Mouse (Mus musculus) embryonic facial prominence, embryonic 12.5 days (tissue): ENCODE data around the gene Zfand2a. TPM values are rescaled to one million over a fixed set of nuclear protein-coding genes. Genes with fewer than 3 reads are reported as not detected.

ENCODE experiments used
- ATAC-seq: fragments of 200-750 bp; cut with Nextera tagmentation; 2 replicates; pipeline ENCODE4 v1.8.0; 2017; ENCODE audit not compliant: insufficient number of reproducible peaks, insufficient read depth, low FRiP score, low TSS enrichment
- H3K27ac ChIP-seq: fragments of 300-500 bp; sonication (generic); 2 replicates; pipeline ENCODE4 v1.5.1; 2016; ENCODE audit warnings: mild to moderate bottlenecking
- H3K27me3 ChIP-seq: fragments of 300-500 bp; sonication (generic); 2 replicates; pipeline ENCODE4 v1.6.1; 2016; ENCODE audit warnings: mild to moderate bottlenecking, moderate library complexity
- H3K36me3 ChIP-seq: fragments of 300-500 bp; sonication (generic); 2 replicates; pipeline ENCODE4 v1.6.1; 2016; ENCODE audit warnings: mild to moderate bottlenecking
- H3K4me1 ChIP-seq: fragments of 300-500 bp; sonication (generic); 2 replicates; pipeline ENCODE4 v1.6.1; 2016
- H3K4me2 ChIP-seq: fragments of 300-500 bp; sonication (generic); replicated peaks from 2 replicates; pipeline ENCODE4 v1.6.1; 2016; ENCODE audit warnings: mild to moderate bottlenecking, moderate library complexity
- H3K4me3 ChIP-seq: fragments of 300-500 bp; sonication (generic); 2 replicates; pipeline ENCODE4 v1.5.1; 2016; ENCODE audit warnings: mild to moderate bottlenecking
- H3K9ac ChIP-seq: fragments of 300-500 bp; sonication (generic); 2 replicates; pipeline ENCODE4 v1.6.1; 2016; ENCODE audit warnings: mild to moderate bottlenecking, moderate library complexity
- H3K9me3 ChIP-seq: fragments of 300-500 bp; sonication (generic); 2 replicates; pipeline ENCODE4 v1.6.1; 2016; ENCODE audit warnings: mild to moderate bottlenecking, moderate library complexity
- WGBS: fragments of 180-500 bp; shearing (Covaris S2); methylation state at CpG from one replicate; pipeline ENCODE4 v1.1.7; 2016; 5-methylcytosine and 5-hydroxymethylcytosine counted together
- polyA plus RNA-seq: library from polyadenylated mRNA; unstranded; fragments of >200 nt; fragmentation: Nextera tagmentation; extraction: Ambion mirVana; gene quantifications from 2 replicates; pipeline ENCODE4 v1.2.1, GENCODE M21; 2016

The Zfand2a gene
- polyA plus RNA-seq, 1 experiment from 2014 or later = 9.9 TPM

DNA sequence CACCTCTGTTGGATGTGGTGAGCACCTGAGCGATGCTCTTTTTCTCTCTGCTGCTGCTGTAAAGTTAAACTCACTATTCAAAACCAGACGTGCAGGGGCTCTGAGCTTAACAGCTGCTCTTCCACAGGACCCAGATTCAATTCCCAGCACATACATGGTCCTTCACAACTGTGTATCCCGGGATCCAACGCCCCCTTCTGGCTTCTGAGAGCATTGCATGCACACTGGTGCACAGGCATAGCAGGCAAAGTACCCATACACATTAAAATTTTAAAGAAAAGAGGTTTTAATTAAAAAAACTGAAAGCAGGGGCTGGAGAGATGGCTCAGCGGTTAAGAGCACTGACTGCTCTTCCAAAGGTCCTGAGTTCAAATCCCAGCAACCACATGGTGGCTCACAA is 12.6 kb upstream of the Zfand2a start:
- H3K9ac ChIP-seq = no peak overlapping the region
- no peak overlapping the region for H3K4me3 ChIP-seq
- H3K4me1 ChIP-seq = no peaks in the 10 kb centered on the region
- no peaks in the 10 kb centered on the region for H3K9me3 ChIP-seq
- H3K36me3 ChIP-seq = no peaks in the 10 kb centered on the region
- 56% methylated on average over 5 of the region's 5 CpGs for WGBS
- no peak for ATAC-seq
- 0 out of 2 replicates have a peak, but pooled peaks cover 10% of the 10 kb centered on the region for H3K27me3 ChIP-seq
- no peak overlapping the region for H3K27ac ChIP-seq
- no peak overlapping the region for H3K4me2 ChIP-seq

DNA sequence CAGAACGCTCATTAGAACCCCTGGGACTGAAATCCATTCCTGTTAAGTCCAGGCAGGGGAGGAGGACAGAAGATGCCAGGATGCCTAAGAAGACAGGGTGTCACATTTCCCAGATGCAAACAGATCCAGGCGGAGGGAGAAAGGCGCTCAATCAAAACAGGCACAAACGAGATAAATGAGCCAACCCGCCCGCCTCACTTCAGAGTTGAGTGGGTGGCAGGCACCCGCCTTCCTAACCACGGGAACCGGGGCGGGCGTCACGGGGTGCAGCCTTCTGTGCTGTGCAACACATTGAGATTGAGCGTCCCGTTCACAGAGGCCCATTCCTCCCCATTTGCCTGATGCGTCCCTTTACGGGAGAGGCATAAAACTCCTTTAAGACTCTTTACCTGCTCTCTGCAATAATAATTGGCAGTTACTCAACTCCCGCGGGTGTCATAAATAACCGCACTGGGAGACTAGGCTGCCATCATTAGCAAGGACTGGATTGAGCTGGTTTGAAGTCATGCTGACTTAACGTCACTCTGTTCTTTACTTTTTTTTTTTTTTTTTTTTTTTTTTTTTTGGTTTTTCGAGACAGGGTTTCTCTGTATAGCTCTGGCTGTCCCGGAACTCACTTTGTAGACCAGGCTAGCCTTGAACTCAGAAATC is 10.8 kb upstream of the Zfand2a start:
- H3K36me3 ChIP-seq = no peaks in the 10 kb centered on the region
- 0 out of 2 replicates have a peak, but pooled peaks cover 10% of the 10 kb centered on the region for H3K27me3 ChIP-seq
- H3K9ac ChIP-seq = no peak overlapping the region
- H3K4me3 ChIP-seq = no peak overlapping the region
- H3K4me2 ChIP-seq = no peak overlapping the region
- no peaks in the 10 kb centered on the region for H3K4me1 ChIP-seq
- no peak overlapping the region for H3K27ac ChIP-seq
- H3K9me3 ChIP-seq = no peaks in the 10 kb centered on the region
- ATAC-seq = no peak
- WGBS = 58% methylated on average over 22 of the region's 22 CpGs

DNA sequence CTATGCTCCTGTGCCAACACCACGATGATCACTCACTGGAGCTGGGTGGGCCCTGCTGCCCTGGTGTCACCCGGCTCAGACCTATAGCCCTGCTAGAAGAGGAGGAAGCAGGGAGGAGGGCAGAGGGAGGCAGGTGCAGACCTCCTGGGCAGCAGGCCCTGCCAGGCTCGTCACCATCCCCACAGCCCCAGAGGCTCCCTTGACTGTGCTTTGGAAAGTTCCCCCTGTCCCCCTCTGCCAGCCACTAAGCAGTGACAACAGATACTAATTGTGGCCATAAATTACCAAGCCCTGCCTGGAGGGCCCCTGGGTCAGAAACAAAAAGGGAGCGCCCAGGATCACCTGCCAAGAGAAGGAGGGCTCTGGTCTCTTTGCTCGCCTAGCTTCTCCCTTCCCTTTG is 9.3 kb upstream of the Zfand2a start:
- no peaks in the 10 kb centered on the region for H3K9me3 ChIP-seq
- no peaks in the 10 kb centered on the region for H3K36me3 ChIP-seq
- no peak overlapping the region for H3K4me3 ChIP-seq
- H3K4me1 ChIP-seq = no peaks in the 10 kb centered on the region
- 67% methylated on average over 5 of the region's 5 CpGs for WGBS
- no peak for ATAC-seq
- no peak overlapping the region for H3K27ac ChIP-seq
- no peak overlapping the region for H3K9ac ChIP-seq
- H3K4me2 ChIP-seq = no peak overlapping the region
- H3K27me3 ChIP-seq = 0 out of 2 replicates have a peak, but pooled peaks cover 10% of the 10 kb centered on the region

DNA sequence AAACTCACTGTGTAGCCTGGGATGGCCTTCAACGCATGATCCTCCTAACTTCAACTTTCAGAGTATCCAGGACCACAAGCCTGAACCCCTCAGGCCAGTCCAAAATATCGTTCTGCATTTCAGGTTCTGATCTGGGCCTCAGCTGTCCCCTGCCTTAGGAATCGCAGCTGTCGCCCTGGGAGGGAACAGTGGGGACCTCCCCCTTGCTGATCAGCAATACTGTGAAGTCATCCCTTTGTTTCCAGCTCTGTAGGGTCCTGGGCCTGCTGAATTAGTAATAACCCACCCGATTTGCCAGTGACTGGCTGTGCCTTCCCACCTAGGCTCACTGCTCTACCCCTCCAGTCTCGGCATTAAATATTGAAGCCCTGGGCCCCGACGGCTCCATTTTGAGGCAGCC is 7.0 kb upstream of the Zfand2a start:
- H3K4me3 ChIP-seq = no peak overlapping the region
- no peak overlapping the region for H3K4me2 ChIP-seq
- WGBS = 60% methylated on average over 8 of the region's 8 CpGs
- H3K27ac ChIP-seq = no peak overlapping the region
- H3K4me1 ChIP-seq = no peaks in the 10 kb centered on the region
- H3K27me3 ChIP-seq = 0 out of 2 replicates have a peak, but pooled peaks cover 7% of the 10 kb centered on the region
- no peak overlapping the region for H3K9ac ChIP-seq
- no peaks in the 10 kb centered on the region for H3K36me3 ChIP-seq
- no peak for ATAC-seq
- no peaks in the 10 kb centered on the region for H3K9me3 ChIP-seq

DNA sequence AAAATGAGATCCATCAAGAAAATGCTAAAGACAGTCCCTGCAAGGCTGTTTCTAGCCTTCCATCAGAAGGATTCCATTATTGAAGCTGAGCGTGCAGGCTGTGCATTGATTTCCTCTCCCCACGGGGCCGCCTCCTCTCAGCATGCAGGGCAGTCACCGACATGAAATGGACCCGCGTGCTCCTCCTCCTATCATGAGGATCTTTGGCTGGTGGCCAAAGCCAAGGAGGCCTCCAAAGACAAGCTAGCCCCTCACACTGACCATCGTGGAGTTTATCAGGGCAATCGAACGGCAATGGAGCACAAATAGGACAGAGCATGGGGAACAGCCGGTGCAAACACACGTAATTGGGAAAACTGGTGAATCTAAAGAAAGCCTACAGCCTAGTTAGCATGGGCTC is 5.8 kb upstream of the Zfand2a start:
- H3K9ac ChIP-seq = no peak overlapping the region
- WGBS = 85% methylated on average over 11 of the region's 11 CpGs
- H3K4me1 ChIP-seq = no peaks in the 10 kb centered on the region
- no peaks in the 10 kb centered on the region for H3K9me3 ChIP-seq
- ATAC-seq = no peak
- H3K4me2 ChIP-seq = no peak overlapping the region
- 0 out of 2 replicates have a peak, but pooled peaks cover 7% of the 10 kb centered on the region for H3K27me3 ChIP-seq
- H3K27ac ChIP-seq = no peak overlapping the region
- no peaks in the 10 kb centered on the region for H3K36me3 ChIP-seq
- H3K4me3 ChIP-seq = no peak overlapping the region

DNA sequence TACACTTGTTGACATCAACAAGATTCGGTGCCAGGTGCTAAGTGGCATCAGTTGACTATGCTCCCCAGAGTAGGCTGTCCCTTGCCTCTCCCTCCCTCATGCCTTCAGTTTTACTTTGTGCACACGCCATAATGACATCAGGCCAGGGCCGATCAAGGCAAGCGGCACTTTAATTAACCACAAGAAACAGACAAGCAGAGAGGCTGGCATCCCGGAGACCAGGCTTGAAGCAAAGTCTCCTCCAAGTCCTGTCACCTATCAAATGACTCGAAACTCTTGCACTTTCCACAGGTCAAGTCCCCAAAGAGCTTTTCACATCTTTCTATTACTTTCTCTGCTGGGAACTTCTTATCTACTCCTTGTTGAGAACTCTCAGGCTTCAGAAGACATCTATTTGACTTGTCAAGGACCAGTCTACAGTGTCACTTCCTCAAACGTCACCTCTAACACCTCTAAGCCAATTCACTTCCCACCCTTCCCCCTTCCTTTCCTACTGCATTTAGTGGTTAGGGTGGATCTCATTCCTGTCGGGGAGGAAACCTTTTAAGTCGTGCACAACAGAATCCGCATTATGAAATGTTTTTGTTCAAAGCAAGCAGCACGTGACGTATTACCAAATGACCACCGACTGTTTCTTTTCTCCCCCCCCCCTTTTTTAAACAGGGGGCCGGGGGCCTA is 1.0 kb downstream of the Zfand2a start:
- WGBS = 66% methylated on average over 14 of the region's 14 CpGs
- H3K9me3 ChIP-seq = no peaks in the 10 kb centered on the region
- peak overlapping the region; percentile 77 for H3K9ac ChIP-seq
- no peak overlapping the region for H3K27ac ChIP-seq
- peak overlapping the region; percentile 83 for H3K4me2 ChIP-seq
- H3K36me3 ChIP-seq = peaks cover 31% of the 10 kb centered on the region
- ATAC-seq = no peak
- peaks cover 10% of the 10 kb centered on the region for H3K4me1 ChIP-seq
- no peaks in the 10 kb centered on the region for H3K27me3 ChIP-seq
- H3K4me3 ChIP-seq = peak overlapping the region; percentile 89

DNA sequence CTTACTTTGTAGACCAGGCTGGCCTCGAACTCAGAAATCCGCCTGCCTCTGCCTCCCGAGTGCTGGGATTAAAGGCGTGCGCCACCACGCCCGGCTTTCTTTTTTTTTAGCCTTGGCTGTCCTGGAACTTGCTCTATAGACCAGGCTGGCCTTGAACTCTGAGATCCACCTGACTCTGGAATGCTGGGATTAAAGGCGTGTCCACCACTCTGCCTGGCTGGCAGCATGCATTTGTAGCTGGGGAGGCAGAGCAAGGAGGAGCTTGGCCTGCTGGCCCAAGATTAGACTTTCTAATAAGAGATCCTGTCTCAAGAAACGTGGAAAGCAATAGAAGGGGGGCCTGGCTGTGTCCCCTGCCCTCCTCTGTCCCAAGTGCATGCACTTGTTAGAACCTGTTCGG is 3.9 kb downstream of the Zfand2a start:
- peaks cover 10% of the 10 kb centered on the region for H3K4me1 ChIP-seq
- H3K4me2 ChIP-seq = no peak overlapping the region
- H3K27me3 ChIP-seq = no peaks in the 10 kb centered on the region
- ATAC-seq = no peak
- peaks cover 56% of the 10 kb centered on the region for H3K36me3 ChIP-seq
- H3K27ac ChIP-seq = no peak overlapping the region
- no peaks in the 10 kb centered on the region for H3K9me3 ChIP-seq
- no peak overlapping the region for H3K9ac ChIP-seq
- WGBS = 88% methylated on average over 10 of the region's 10 CpGs
- no peak overlapping the region for H3K4me3 ChIP-seq

DNA sequence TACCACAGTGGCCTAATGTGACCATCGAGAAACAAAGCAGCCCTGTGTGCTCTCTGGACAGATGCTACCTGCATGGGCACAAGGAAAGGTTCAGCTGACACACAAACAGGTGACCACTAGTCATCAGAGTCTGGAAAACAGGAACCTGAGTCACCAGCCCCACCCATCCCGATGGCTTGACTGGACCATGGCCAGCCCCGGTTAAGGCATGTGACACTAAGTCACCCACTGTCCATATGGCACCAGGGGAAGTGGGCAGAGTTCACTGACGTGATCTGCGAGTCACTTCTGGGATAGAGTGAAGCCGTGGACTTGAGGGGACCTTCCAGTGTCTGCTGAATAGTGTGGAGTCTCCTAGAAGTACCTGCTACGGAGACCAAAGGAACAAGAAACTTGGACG is 5.3 kb downstream of the Zfand2a start:
- Histone ChIP-seq H3K27ac (no peak overlapping the region), H3K27me3 (no peaks in the 10 kb centered on the region), H3K9ac (no peak overlapping the region), H3K4me1 (peaks cover 10% of the 10 kb centered on the region), H3K4me3 (no peak overlapping the region), H3K4me2 (no peak overlapping the region), H3K9me3 (no peaks in the 10 kb centered on the region), H3K36me3 (peaks cover 70% of the 10 kb centered on the region)
- no peak for ATAC-seq
- WGBS = 91% methylated on average over 8 of the region's 8 CpGs

DNA sequence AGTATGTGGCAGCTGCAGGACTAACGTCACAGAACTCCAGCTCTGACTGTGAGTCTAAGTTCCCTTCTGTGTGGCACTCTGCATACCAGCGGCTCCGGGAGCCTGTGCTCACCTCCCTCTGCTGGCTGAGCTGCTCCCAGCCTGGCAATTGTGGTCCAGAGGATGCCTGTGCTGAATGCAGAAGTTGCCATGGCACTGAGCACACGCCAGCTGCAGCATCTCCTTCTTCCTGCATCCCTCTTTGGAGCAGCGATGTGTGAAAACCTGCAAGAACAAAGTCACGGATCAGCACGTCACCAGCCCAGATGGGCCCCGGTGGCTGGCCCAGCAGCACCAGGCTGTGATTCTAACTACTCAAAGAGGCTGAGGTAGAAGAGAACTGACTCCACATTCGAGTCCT is 9.6 kb downstream of the Zfand2a start:
- Histone ChIP-seq H3K9ac (no peak overlapping the region), H3K9me3 (no peaks in the 10 kb centered on the region), H3K36me3 (peaks cover 82% of the 10 kb centered on the region), H3K27ac (no peak overlapping the region), H3K4me2 (no peak overlapping the region), H3K27me3 (no peaks in the 10 kb centered on the region), H3K4me3 (no peak overlapping the region), H3K4me1 (no peaks in the 10 kb centered on the region)
- no peak for ATAC-seq
- WGBS = 88% methylated on average over 9 of the region's 9 CpGs

DNA sequence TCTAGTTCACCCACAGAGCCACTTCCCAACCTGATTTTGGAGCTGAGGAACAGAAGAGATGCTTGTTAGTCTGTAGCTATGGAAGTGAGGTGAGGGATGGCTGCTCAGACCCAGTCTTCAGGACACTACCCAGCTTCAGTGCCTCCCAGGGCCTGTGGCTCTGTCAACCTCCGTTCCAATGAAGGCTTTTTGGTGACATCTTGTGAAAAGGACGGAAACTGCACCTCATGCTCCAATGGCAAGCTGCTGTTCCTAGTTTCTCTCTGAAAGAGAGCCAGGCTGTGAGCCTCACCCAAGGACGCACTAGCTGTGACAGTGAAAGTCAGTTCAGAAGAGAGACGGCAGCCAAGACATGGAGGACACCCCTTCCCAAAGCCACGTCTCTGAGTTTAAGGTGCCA is 16.4 kb downstream of the Zfand2a start:
- Histone ChIP-seq H3K4me1 (no peaks in the 10 kb centered on the region), H3K4me2 (no peak overlapping the region), H3K4me3 (no peak overlapping the region), H3K9ac (no peak overlapping the region), H3K9me3 (no peaks in the 10 kb centered on the region), H3K27me3 (no peaks in the 10 kb centered on the region), H3K36me3 (peaks cover 19% of the 10 kb centered on the region), H3K27ac (no peak overlapping the region)
- no peak for ATAC-seq
- WGBS = 57% methylated on average over 5 of the region's 5 CpGs

DNA sequence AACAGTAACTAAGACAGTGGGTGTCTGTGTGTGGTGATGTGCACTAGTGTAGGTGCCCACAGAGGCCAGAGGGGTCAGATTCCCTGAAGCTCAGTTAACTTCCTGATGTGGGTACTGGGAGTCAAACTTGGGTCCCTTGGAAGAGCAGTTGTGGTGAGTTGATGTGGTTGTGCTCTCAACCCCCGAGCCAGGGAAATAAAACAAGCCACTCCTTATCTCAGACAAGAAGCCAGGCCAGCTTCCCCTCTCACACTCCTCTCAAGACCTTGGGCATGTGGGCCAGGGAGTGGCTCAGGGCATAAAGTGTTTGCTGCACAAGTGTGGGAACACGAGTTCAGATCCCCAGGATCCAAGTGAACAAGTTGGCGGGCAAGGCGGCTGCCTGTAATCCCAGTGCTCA is 17.5 kb downstream of the Zfand2a start:
- 70% methylated on average over 4 of the region's 4 CpGs for WGBS

DNA sequence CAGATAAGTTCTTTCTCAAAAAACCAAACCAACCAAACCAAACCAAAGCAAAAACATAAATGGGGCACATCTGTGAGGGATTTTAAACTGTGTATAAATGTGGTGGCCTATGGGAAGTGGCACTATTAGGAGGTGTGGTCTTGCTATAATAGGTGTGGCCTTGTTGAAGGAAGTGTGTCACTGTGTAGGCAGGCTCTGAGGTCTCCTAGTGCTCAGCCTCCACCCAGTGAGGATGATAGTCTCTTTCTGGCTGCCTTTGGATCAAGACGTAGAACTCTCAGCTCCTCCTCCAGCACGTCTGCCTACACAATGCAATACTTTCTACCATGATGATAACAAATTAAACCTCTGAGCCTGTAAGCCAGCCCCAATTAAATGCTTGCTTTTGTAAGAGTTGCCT is 18.0 kb downstream of the Zfand2a start:
- H3K9ac ChIP-seq = no peak overlapping the region
- WGBS = 73% methylated on average over 2 of the region's 2 CpGs

More for the DNA sequence above, 17.5 kb downstream of the Zfand2a start:
- no peak for ATAC-seq
- Histone ChIP-seq H3K36me3 (peaks cover 7% of the 10 kb centered on the region), H3K4me1 (no peaks in the 10 kb centered on the region), H3K27me3 (no peaks in the 10 kb centered on the region), H3K4me2 (no peak overlapping the region), H3K4me3 (no peak overlapping the region), H3K9me3 (no peaks in the 10 kb centered on the region), H3K27ac (no peak overlapping the region), H3K9ac (no peak overlapping the region)

More for the DNA sequence above, 18.0 kb downstream of the Zfand2a start:
- no peaks in the 10 kb centered on the region for H3K27me3 ChIP-seq
- H3K4me1 ChIP-seq = no peaks in the 10 kb centered on the region
- no peak for ATAC-seq
- no peaks in the 10 kb centered on the region for H3K9me3 ChIP-seq
- H3K27ac ChIP-seq = no peak overlapping the region
- H3K36me3 ChIP-seq = peaks cover 3% of the 10 kb centered on the region; the same call in 1 of the 2 replicates
- no peak overlapping the region for H3K4me3 ChIP-seq
- no peak overlapping the region for H3K4me2 ChIP-seq
